Mouse (Mus musculus) small intestine, adult 2 months (tissue): Measurements from ENCODE around the gene Mbd6. TPM values are rescaled to one million over a fixed set of nuclear protein-coding genes. Genes with fewer than 3 reads are reported as not detected.

Experiments
- H3K27ac ChIP-seq: fragments of 200-500 bp; 2 replicates; pipeline ENCODE4 v1.5.1; 2012; ENCODE audit warnings: low read depth, low read length, control low read depth, inconsistent platforms; ENCODE audit not compliant: insufficient read depth
- H3K27me3 ChIP-seq: fragments of 200-500 bp; 2 replicates; pipeline ENCODE4 v1.6.1; 2012; ENCODE audit warnings: mild to moderate bottlenecking, moderate library complexity, low read length, inconsistent platforms; ENCODE audit not compliant: control insufficient read depth, insufficient read depth
- H3K36me3 ChIP-seq: fragments of 200-500 bp; 2 replicates; pipeline ENCODE4 v1.6.1; 2012; ENCODE audit warnings: mild to moderate bottlenecking, low read length, control low read depth, inconsistent platforms; ENCODE audit not compliant: control insufficient read depth, insufficient read depth
- H3K4me1 ChIP-seq: fragments of 200-500 bp; 2 replicates; pipeline ENCODE4 v1.6.1; 2012; ENCODE audit warnings: low read length, inconsistent platforms, mixed read lengths; ENCODE audit not compliant: control insufficient read depth, insufficient read depth, insufficient read length
- H3K4me3 ChIP-seq: fragments of 200-500 bp; 2 replicates; pipeline ENCODE4 v1.5.1; 2012; ENCODE audit warnings: low read depth, mild to moderate bottlenecking, control low read depth, inconsistent platforms, low read length, moderate library complexity
- CTCF ChIP-seq: fragments of 200-500 bp; IDR thresholded peaks from 2 replicates; pipeline ENCODE4 v1.5.1; 2012; ENCODE audit warnings: low read depth, mild to moderate bottlenecking, control low read depth, inconsistent platforms, low read length, moderate library complexity, mixed read lengths; ENCODE audit not compliant: insufficient replicate concordance, insufficient read length; ENCODE audit errors: extremely low read depth
- POLR2A ChIP-seq: fragments of 200-500 bp; IDR thresholded peaks from 2 replicates; pipeline ENCODE4 v1.6.1; 2012; ENCODE audit warnings: low read depth, mild to moderate bottlenecking, control low read depth, inconsistent platforms, low read length, moderate library complexity
- WGBS: fragments of 180-500 bp; shearing (Covaris S2); methylation state at CpG from one replicate; pipeline ENCODE4 v1.1.7; 2018; 5-methylcytosine and 5-hydroxymethylcytosine counted together
- polyA plus RNA-seq: library from polyadenylated mRNA; depleted of rRNA; stranded (reverse); fragments of >200 nt; gene quantifications from 2 replicates; pipeline ENCODE4 v1.2.3, GENCODE M21; 2012

The Mbd6 gene
- polyA plus RNA-seq, 1 experiment, result 76.2 TPM

- Histone ChIP-seq H3K27me3 (no peaks in the 10 kb centered on the region), H3K36me3 (peaks cover 88% of the 10 kb centered on the region), H3K27ac (no peak overlapping the region), H3K4me3 (no peak overlapping the region), H3K4me1 (no peaks in the 10 kb centered on the region)
- 92% methylated on average over 2 of the region's 2 CpGs for WGBS
- TF ChIP-seq CTCF, result no peak
- no peak for TF ChIP-seq POLR2A
Measured at GRCm38 (mm10) chr10:127279730-127280129, 9.1 kb downstream of the Mbd6 start.

DNA sequence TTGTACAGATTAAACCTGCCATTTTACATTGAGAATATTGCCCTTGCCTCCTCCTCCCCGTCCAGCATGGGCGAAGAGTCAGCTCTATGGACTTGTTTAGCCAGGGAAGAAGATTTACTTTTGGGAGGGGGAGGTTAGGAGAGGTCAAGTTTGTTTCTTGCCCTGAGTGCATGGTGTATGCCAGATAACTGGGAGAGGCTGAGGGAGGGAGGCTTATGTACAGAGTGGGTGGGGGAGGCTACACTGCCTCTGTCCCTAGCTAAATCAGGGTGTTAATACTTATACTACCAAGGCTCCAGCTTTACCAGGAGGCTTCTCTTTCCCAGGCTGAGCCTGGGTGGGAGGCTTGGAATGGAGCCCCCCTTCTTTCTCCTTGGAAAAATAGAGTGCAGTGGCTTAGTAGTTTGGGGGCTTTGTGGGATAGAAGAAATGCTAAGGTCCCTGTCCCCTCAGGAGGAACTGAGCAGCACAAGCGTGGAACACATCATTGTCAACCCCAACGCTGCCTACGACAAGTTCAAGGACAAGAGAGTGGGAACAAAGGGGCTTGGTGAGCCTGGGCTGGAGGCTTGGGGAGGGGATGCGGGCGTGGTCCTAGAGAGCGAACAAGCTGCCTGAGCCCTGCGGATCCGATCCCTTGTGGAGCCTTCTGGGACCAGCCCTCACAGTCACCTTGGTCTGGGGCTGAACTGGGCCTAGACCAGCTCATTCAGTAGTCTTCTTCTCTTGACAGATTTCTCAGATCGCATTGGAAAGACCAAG, 14.4 kb downstream of the Mbd6 start:
- Histone ChIP-seq H3K4me3 (no peak overlapping the region), H3K36me3 (peaks cover 73% of the 10 kb centered on the region), H3K4me1 (no peaks in the 10 kb centered on the region), H3K27ac (no peak overlapping the region), H3K27me3 (no peaks in the 10 kb centered on the region)
- TF ChIP-seq CTCF (no peak), POLR2A (no peak)
- 90% methylated on average over 11 of the region's 11 CpGs for WGBS

DNA sequence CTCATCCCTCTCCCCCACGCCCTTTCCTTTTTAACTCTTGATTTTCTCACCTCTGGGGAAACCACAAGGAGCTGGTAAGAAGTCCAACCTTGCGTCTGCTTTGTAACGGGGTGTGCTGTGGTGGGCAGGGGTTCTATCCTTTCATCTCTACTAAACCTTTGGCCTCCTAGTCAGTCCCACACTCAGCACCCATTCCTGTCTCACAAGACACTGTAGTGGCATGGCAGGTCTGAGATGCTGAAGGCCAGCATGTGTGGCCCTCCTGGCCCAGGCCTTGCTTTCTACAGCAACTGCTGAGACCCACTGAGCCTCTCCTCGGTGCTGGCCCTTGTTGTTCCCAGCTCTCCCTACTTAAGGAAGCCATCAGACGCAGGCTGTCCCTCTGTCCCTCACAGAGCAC, 16.4 kb downstream of the Mbd6 start:
- H3K4me1 ChIP-seq, result peaks cover 4% of the 10 kb centered on the region; the same call in 1 of the 2 replicates
- H3K36me3 ChIP-seq, result peaks cover 61% of the 10 kb centered on the region
- TF ChIP-seq POLR2A (no peak), CTCF (no peak)
- no peaks in the 10 kb centered on the region for H3K27me3 ChIP-seq
- no peak overlapping the region for H3K4me3 ChIP-seq
- no peak overlapping the region for H3K27ac ChIP-seq
- 97% methylated on average over 5 of the region's 5 CpGs for WGBS

GRCm38 (mm10) chr10:127269884-127270283, 18.9 kb downstream of the Mbd6 start:
- WGBS, result 79% methylated on average over 4 of the region's 4 CpGs
- Histone ChIP-seq H3K36me3 (peaks cover 38% of the 10 kb centered on the region), H3K4me3 (no peak overlapping the region), H3K27ac (no peak overlapping the region), H3K27me3 (no peaks in the 10 kb centered on the region), H3K4me1 (peaks cover 10% of the 10 kb centered on the region; the same call in 1 of the 2 replicates)
- TF ChIP-seq CTCF, result no peak

DNA sequence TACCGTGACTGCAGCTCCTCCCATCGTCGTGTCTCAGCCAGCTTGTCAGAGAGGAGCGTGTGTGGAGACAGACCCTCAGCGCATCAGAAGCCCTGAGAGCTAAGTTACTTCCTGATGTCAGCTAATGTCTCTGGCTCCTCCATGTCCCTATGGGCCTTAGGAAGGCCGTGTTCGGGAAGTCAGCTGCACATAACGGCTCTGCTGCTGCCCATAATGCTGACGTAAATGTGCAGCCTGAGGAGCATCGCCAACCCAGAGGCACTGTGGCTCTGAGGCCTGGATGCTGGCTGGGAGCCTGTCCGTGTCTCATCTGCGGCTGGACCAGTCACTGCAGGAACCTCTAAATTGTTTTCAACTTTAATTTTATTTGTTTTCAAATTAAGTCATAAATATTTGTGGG, 19.8 kb downstream of the Mbd6 start:
- Histone ChIP-seq H3K4me1 (peaks cover 10% of the 10 kb centered on the region; the same call in 1 of the 2 replicates), H3K27ac (no peak overlapping the region)
- 85% methylated on average over 12 of the region's 12 CpGs for WGBS

GRCm38 (mm10) chr10:127268401-127268800, 20.4 kb downstream of the Mbd6 start:
- no peak overlapping the region for H3K4me3 ChIP-seq
- H3K27me3 ChIP-seq, result 0 out of 2 replicates have a peak, but pooled peaks cover 2% of the 10 kb centered on the region
- peaks cover 32% of the 10 kb centered on the region for H3K36me3 ChIP-seq
- H3K4me1 ChIP-seq, result peaks cover 10% of the 10 kb centered on the region; the same call in 1 of the 2 replicates
- 53% methylated on average over 5 of the region's 5 CpGs for WGBS
- TF ChIP-seq CTCF, result no peak
- no peak for TF ChIP-seq POLR2A
- no peak overlapping the region for H3K27ac ChIP-seq

More for the DNA sequence above, 19.8 kb downstream of the Mbd6 start:
- no peaks in the 10 kb centered on the region for H3K27me3 ChIP-seq
- H3K36me3 ChIP-seq, result peaks cover 33% of the 10 kb centered on the region
- no peak for TF ChIP-seq CTCF
- no peak for TF ChIP-seq POLR2A
- no peak overlapping the region for H3K4me3 ChIP-seq

- peak overlapping the region; percentile 89 for H3K4me3 ChIP-seq
- TF ChIP-seq CTCF (no peak), POLR2A (no peak)
- peaks cover 7% of the 10 kb centered on the region for H3K27me3 ChIP-seq
- peaks cover 14% of the 10 kb centered on the region for H3K4me1 ChIP-seq
- 53% methylated on average over 5 of the region's 5 CpGs for WGBS
- H3K27ac ChIP-seq, result peak overlapping the region; percentile 30; the same call in 1 of the 2 replicates
- H3K36me3 ChIP-seq, result peaks cover 22% of the 10 kb centered on the region
Measured at GRCm38 (mm10) chr10:127267318-127267717, 21.5 kb downstream of the Mbd6 start.
